8 mouse cellular contexts compared by ENCODE assay signal in genomic region chr11:103266729-103267345, GRCm38 (mm10). TPM values are rescaled to one million over a fixed set of nuclear protein-coding genes. Genes with fewer than 3 reads are reported as not detected.
A peak's percentile ranks its signal among the peaks of the same experiment; 100 is the strongest.
DNase-seq lines count a peak whose midpoint lies in the region; ATAC-seq and TF ChIP-seq lines count a peak whose summit lies in the region.

No protein-coding gene starts in this region.

- peak overlapping the region; percentile 65 for H3K4me3 ChIP-seq in lung, embryonic 14.5 days (ENCODE audit: low read depth, low read length)
- H3K4me3 ChIP-seq in embryonic facial prominence, embryonic 14.5 days (ENCODE audit: low read depth, low read length): peak overlapping the region; percentile 68
- peak overlapping the region; percentile 67 for H3K4me3 ChIP-seq in limb, embryonic 11.5 days (ENCODE audit: low read depth, low read length)

- under 1% methylated on average over 42 of the region's 42 CpGs for WGBS in lung, embryonic 14.5 days
- WGBS in embryonic facial prominence, embryonic 14.5 days: under 1% methylated on average over 19 of the region's 42 CpGs
- under 1% methylated on average over 42 of the region's 42 CpGs for WGBS in limb, embryonic 11.5 days

- H3K27ac ChIP-seq in lung, embryonic 14.5 days (ENCODE audit: low read depth): peak overlapping the region; percentile 74
- peak overlapping the region; percentile 75 for H3K27ac ChIP-seq in embryonic facial prominence, embryonic 14.5 days (replicated peaks; ENCODE audit: low read depth, low read length)
- H3K27ac ChIP-seq in limb, embryonic 11.5 days (replicated peaks; ENCODE audit: low read depth, low read length): 0 out of 2 replicates have a peak overlapping the region, but pooled peaks have one; percentile 33

- peak overlapping the region; percentile 55 for H3K9ac ChIP-seq in lung, embryonic 14.5 days
- H3K9ac ChIP-seq in embryonic facial prominence, embryonic 14.5 days (ENCODE audit: low read depth, low read length): peak overlapping the region; percentile 81
- H3K9ac ChIP-seq in limb, embryonic 11.5 days (ENCODE audit: low read length): peak overlapping the region; percentile 72

- H3K9me3 ChIP-seq in lung, embryonic 14.5 days (ENCODE audit: low read depth, low read length): no peaks in the 10 kb centered on the region
- no peaks in the 10 kb centered on the region for H3K9me3 ChIP-seq in embryonic facial prominence, embryonic 14.5 days (ENCODE audit: control insufficient read depth, low read length)
- H3K9me3 ChIP-seq in limb, embryonic 11.5 days (ENCODE audit: control insufficient read depth, low read length): no peaks in the 10 kb centered on the region

- no peaks in the 10 kb centered on the region for H3K36me3 ChIP-seq in lung, embryonic 14.5 days (ENCODE audit: insufficient read depth)
- no peaks in the 10 kb centered on the region for H3K36me3 ChIP-seq in embryonic facial prominence, embryonic 14.5 days (ENCODE audit: control insufficient read depth, insufficient read depth, low read length)
- no peaks in the 10 kb centered on the region for H3K36me3 ChIP-seq in limb, embryonic 11.5 days (ENCODE audit: control insufficient read depth, insufficient read depth, low read length)

- no peaks in the 10 kb centered on the region for H3K27me3 ChIP-seq in lung, embryonic 14.5 days (ENCODE audit: insufficient read depth, low read length)
- H3K27me3 ChIP-seq in embryonic facial prominence, embryonic 14.5 days (replicated peaks; ENCODE audit: control insufficient read depth, insufficient read depth, low read length): no peaks in the 10 kb centered on the region
- H3K27me3 ChIP-seq in limb, embryonic 11.5 days (ENCODE audit: control insufficient read depth, insufficient read depth, low read length): peaks cover 2% of the 10 kb centered on the region; the same call in 1 of the 2 replicates

- DNase-seq in lung, embryonic 14.5 days: no peak
- DNase-seq in lung, postnatal 10 days: no peak
- DNase-seq in embryonic facial prominence, embryonic 14.5 days (ENCODE audit: low spot score): peak; percentile 51
- DNase-seq in limb, embryonic 11.5 days (ENCODE audit: low spot score): no peak
- no peak for DNase-seq in frontal cortex, postnatal 10 days (ENCODE audit: low spot score in 2 of 2)
- no peak for DNase-seq in adrenal gland, postnatal 10 days
- no peak for DNase-seq in yolk sac, embryonic 10.5 days (ENCODE audit: low spot score)

- peak overlapping the region; percentile 78 for H3K4me2 ChIP-seq in lung, embryonic 14.5 days
- H3K4me2 ChIP-seq in embryonic facial prominence, embryonic 14.5 days (ENCODE audit: low read depth, low read length): peak overlapping the region; percentile 90
- peak overlapping the region; percentile 89 for H3K4me2 ChIP-seq in limb, embryonic 11.5 days (ENCODE audit: low read depth, severe bottlenecking)

- peak; percentile 74; the same call in 1 of the 2 replicates for ATAC-seq in lung, embryonic 14.5 days (ENCODE audit: insufficient read depth)
- ATAC-seq in embryonic facial prominence, embryonic 14.5 days (ENCODE audit: low read depth): peak; percentile 55
- peak; percentile 67 for ATAC-seq in limb, embryonic 11.5 days (ENCODE audit: insufficient number of reproducible peaks, low FRiP score, low TSS enrichment, low read depth)
- ATAC-seq in neutrophil, adult 5-6 weeks (ENCODE audit: extremely low read depth, insufficient number of reproducible peaks, low FRiP score, poor library complexity, severe bottlenecking): peak; percentile 4

- peak; percentile 9; the same call in 1 of the 2 replicates for TF ChIP-seq CTCF in lung, embryonic 14.5 days (IDR thresholded peaks at IDR 0.05; ENCODE audit: low read depth)

- H3K4me1 ChIP-seq in lung, embryonic 14.5 days (ENCODE audit: insufficient read depth): peaks cover 18% of the 10 kb centered on the region
- peaks cover 40% of the 10 kb centered on the region for H3K4me1 ChIP-seq in embryonic facial prominence, embryonic 14.5 days (ENCODE audit: control insufficient read depth, insufficient read depth, low read length)
- H3K4me1 ChIP-seq in limb, embryonic 11.5 days (ENCODE audit: control insufficient read depth, insufficient read depth, low read length): peaks cover 3% of the 10 kb centered on the region; the same call in 1 of the 2 replicates

RNA-seq across cellular contexts. Expression of gene Map3k14, which starts 0.4 kb away (rescaled TPM):
- 3.1 and 3.9 TPM in 2 replicates for polyA plus RNA-seq in lung, embryonic 14.5 days (2014; fragmentation: Nextera tagmentation; extraction: Ambion mirVana)
- polyA plus RNA-seq in embryonic facial prominence, embryonic 14.5 days (2014; fragmentation: Nextera tagmentation; extraction: Ambion mirVana): 4.6 and 5.1 TPM in 2 replicates
- polyA plus RNA-seq in limb, embryonic 11.5 days (2014; fragmentation: Nextera tagmentation; extraction: Ambion mirVana): 2.3 and 2.6 TPM in 2 replicates
- 43.5 and 50.7 TPM in 2 replicates for total RNA-seq in neutrophil, adult 5-6 weeks (2017)
- 1 to 10 TPM; 5.2 to 6.9 TPM for total RNA-seq in adrenal gland, postnatal 10 days (2021)

RNA-seq across cellular contexts. Expression of gene Spata32, which starts 48.6 kb away (rescaled TPM):
- not detected in 2 replicates for polyA plus RNA-seq in lung, embryonic 14.5 days (2014; fragmentation: Nextera tagmentation; extraction: Ambion mirVana)
- polyA plus RNA-seq in embryonic facial prominence, embryonic 14.5 days (2014; fragmentation: Nextera tagmentation; extraction: Ambion mirVana): not detected in 2 replicates
- not detected in 2 replicates for polyA plus RNA-seq in limb, embryonic 11.5 days (2014; fragmentation: Nextera tagmentation; extraction: Ambion mirVana)
- total RNA-seq in neutrophil, adult 5-6 weeks (2017): not detected in 2 replicates
- not detected for total RNA-seq in adrenal gland, postnatal 10 days (2021)

RNA-seq across cellular contexts. Expression of gene 1700023F06Rik, which starts 58.5 kb away (rescaled TPM):
- 0.89 and 1.2 TPM in 2 replicates for polyA plus RNA-seq in lung, embryonic 14.5 days (2014; fragmentation: Nextera tagmentation; extraction: Ambion mirVana)
- 1.0 and 1.6 TPM in 2 replicates for polyA plus RNA-seq in embryonic facial prominence, embryonic 14.5 days (2014; fragmentation: Nextera tagmentation; extraction: Ambion mirVana)
- 0.23 and 0.48 TPM in 2 replicates for polyA plus RNA-seq in limb, embryonic 11.5 days (2014; fragmentation: Nextera tagmentation; extraction: Ambion mirVana)
- total RNA-seq in neutrophil, adult 5-6 weeks (2017): not detected in 2 replicates
- under 1 TPM in 1 of 2 experiments, not detected in 1; 0.27 TPM for total RNA-seq in adrenal gland, postnatal 10 days (2021)

Comparison
In these comparisons a context has a peak if more than half of its experiments do, and no peak if none do; other contexts are left out.
1. ATAC-seq: peak in every context shown above with its lines; median percentile 74 in lung, embryonic 14.5 days; 67 in limb, embryonic 11.5 days; 55 in embryonic facial prominence, embryonic 14.5 days; 4 in neutrophil, adult 5-6 weeks.